Mouse (Mus musculus) limb, embryonic 11.5 days (tissue): Measurements from ENCODE around the gene Ier2. TPM values are rescaled to one million over a fixed set of nuclear protein-coding genes. Genes with fewer than 3 reads are reported as not detected.

Source experiments
- ATAC-seq: fragments of 200-750 bp; cut with Nextera tagmentation; 2 replicates; pipeline ENCODE4 v1.8.0; 2017; ENCODE audit warnings: low read depth; ENCODE audit not compliant: insufficient number of reproducible peaks, low FRiP score, low TSS enrichment
- DNase-seq: peaks from one replicate; pipeline ENCODE4 v3.0.0-alpha.2; 2015; ENCODE audit warnings: low spot score
- H3K27ac ChIP-seq: fragments of 300-500 bp; sonication (generic); replicated peaks from 2 replicates; pipeline ENCODE4 v1.5.1; 2014; ENCODE audit warnings: low read depth, mild to moderate bottlenecking, low read length
- H3K27me3 ChIP-seq: fragments of 300-500 bp; sonication (generic); 2 replicates; pipeline ENCODE4 v1.6.1; 2014; ENCODE audit warnings: mild to moderate bottlenecking, low read length, mixed read lengths; ENCODE audit not compliant: control insufficient read depth, insufficient read depth
- H3K36me3 ChIP-seq: fragments of 300-500 bp; sonication (generic); 2 replicates; pipeline ENCODE4 v1.6.1; 2014; ENCODE audit warnings: mild to moderate bottlenecking, low read length, moderate library complexity, mixed read lengths; ENCODE audit not compliant: control insufficient read depth, insufficient read depth
- H3K4me1 ChIP-seq: fragments of 300-500 bp; sonication (generic); 2 replicates; pipeline ENCODE4 v1.6.1; 2014; ENCODE audit warnings: low read length, mixed read lengths; ENCODE audit not compliant: control insufficient read depth, insufficient read depth
- H3K4me2 ChIP-seq: fragments of 300-500 bp; sonication (generic); 2 replicates; pipeline ENCODE4 v1.6.1; 2014; ENCODE audit warnings: low read depth, mild to moderate bottlenecking, moderate library complexity; ENCODE audit not compliant: severe bottlenecking
- H3K4me3 ChIP-seq: fragments of 300-500 bp; sonication (generic); 2 replicates; pipeline ENCODE4 v1.5.1; 2014; ENCODE audit warnings: low read depth, low read length
- H3K9ac ChIP-seq: fragments of 300-500 bp; sonication (generic); 2 replicates; pipeline ENCODE4 v1.6.1; 2014; ENCODE audit warnings: mild to moderate bottlenecking, low read length
- H3K9me3 ChIP-seq: fragments of 300-500 bp; sonication (generic); 2 replicates; pipeline ENCODE4 v1.6.1; 2016; ENCODE audit warnings: low read length; ENCODE audit not compliant: control insufficient read depth
- WGBS: fragments of 180-500 bp; shearing (Covaris S2); extraction: QIAGEN DNeasy Blood & Tissue Kit; methylation state at CpG from one replicate; pipeline ENCODE4 v1.1.7; 2014; 5-methylcytosine and 5-hydroxymethylcytosine counted together
- polyA plus RNA-seq: library from polyadenylated mRNA; unstranded; fragments of >200 nt; fragmentation: Nextera tagmentation; extraction: Ambion mirVana; gene quantifications from 2 replicates; pipeline ENCODE4 v1.2.1, GENCODE M21; 2014

The Ier2 gene
- polyA plus RNA-seq, 1 experiment from 2014 or later = 149 TPM

DNA sequence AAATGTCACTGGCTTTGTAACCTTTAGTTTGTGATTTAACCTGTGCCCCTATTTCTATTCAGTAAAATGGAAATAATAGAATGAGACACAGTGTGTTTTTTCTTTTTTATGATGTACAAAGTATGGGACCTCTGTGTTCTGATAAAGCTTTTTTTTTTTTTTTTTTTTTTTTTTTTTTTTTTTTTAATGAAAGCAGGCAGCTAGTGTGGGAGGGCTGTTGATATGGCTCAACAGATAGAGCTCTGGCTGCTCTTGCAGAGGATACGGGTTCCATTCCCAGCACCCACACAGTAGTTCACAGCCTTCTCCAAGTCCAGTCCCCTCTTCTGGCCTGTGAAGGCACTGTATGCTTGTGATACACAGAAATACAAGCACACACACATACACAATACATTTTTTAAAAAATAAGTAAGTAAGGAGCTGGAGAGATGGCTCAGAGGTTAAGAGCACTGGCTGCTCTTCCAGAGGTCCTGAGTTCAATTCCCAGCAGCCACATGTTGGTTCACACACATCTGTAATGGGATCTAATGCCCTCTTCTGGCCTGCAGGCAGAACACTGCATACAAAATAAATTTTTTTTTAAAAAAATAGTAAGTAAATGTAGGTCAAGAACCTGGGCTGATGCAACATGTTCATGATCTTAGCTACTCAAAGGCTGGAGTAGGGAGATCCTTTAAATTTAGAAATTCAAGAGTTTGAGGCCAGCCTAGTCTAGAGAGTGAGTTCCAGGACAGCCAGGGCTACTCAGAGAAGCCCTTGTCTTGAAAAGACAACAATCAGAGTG is 20.9 kb downstream of the Ier2 start:
- H3K9me3 ChIP-seq = no peaks in the 10 kb centered on the region
- H3K9ac ChIP-seq = no peak overlapping the region
- no peaks in the 10 kb centered on the region for H3K36me3 ChIP-seq
- no peak overlapping the region for H3K4me2 ChIP-seq
- no peak overlapping the region for H3K4me3 ChIP-seq
- H3K27ac ChIP-seq = no peak overlapping the region
- no peak for ATAC-seq
- H3K27me3 ChIP-seq = no peaks in the 10 kb centered on the region
- DNase-seq = no peak
- WGBS = 96% methylated on average over 1 of the region's 1 CpGs
- H3K4me1 ChIP-seq = peaks cover 13% of the 10 kb centered on the region

DNA sequence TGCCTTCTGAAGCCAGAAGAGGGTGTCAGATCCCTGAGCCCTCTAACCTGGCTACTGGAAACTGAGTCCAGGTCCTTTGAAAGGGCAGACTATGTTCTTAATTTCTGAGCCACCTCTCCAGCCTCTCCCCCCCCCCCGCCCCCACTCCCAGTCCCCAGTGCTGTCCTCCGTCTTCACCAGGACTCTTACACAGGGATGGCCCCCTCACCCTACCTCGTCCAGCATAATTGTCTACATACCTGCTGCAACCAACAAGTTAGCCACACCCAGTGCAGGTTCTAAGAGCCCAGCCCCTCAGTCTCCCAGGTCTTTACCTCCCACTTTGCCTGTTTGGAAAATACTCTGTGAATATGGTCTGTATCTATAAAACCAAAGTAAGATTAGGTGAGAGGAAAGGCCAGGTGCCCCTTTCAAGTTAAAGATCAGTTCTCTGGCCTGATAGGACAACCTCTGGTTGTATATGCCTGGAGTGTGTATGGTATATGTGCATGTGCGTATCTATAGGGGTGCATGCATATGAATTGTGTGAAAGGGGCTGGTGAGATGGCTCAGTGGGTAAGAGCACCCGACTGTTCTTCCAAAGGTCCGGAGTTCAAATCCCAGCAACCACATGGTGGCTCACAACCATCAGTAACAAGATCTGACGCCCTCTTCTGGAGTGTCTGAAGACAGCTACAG is 21.9 kb downstream of the Ier2 start:
- no peaks in the 10 kb centered on the region for H3K36me3 ChIP-seq
- no peak overlapping the region for H3K4me2 ChIP-seq
- H3K4me1 ChIP-seq = peaks cover 16% of the 10 kb centered on the region
- H3K4me3 ChIP-seq = no peak overlapping the region
- 70% methylated on average over 7 of the region's 7 CpGs for WGBS
- ATAC-seq = no peak
- no peak for DNase-seq
- H3K9ac ChIP-seq = no peak overlapping the region
- no peak overlapping the region for H3K27ac ChIP-seq
- H3K9me3 ChIP-seq = no peaks in the 10 kb centered on the region
- no peaks in the 10 kb centered on the region for H3K27me3 ChIP-seq

DNA sequence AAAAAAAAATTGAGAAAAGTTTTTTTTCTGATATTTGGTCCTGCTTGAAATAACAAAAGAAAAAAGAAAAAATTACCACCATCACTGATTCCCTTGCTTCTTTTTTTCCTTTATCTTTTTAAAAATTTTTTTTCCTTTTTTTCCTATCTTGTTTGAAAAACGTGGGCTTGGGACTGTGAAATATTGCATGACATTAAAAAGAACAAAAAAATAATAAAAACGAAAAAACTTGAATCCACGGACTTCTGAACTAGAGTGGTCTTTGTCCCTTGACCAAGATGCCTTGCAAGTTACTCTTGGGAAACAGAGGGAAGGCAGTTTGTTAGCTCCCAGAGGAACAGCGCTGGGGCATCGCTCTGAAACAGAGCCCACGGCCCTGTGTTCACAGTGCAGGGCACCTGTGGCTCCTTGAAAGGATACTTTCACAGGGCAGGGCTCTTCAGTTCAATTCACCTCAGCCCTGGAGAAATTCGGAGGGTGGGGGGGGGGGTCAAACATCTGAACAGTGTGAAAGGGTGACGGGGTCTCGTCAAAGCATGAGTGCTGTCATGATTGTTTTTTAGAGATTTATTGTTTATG is 22.6 kb downstream of the Ier2 start:
- DNase-seq (peak; percentile 21), ATAC-seq (no peak)
- Histone ChIP-seq H3K27me3 (no peaks in the 10 kb centered on the region), H3K36me3 (no peaks in the 10 kb centered on the region), H3K4me1 (peaks cover 23% of the 10 kb centered on the region), H3K9me3 (no peaks in the 10 kb centered on the region), H3K27ac (no peak overlapping the region), H3K4me3 (peak overlapping the region; percentile 39), H3K4me2 (peak overlapping the region; percentile 52), H3K9ac (peak overlapping the region; percentile 45; the same call in 1 of the 2 replicates)
- WGBS = 27% methylated on average over 9 of the region's 9 CpGs

DNA sequence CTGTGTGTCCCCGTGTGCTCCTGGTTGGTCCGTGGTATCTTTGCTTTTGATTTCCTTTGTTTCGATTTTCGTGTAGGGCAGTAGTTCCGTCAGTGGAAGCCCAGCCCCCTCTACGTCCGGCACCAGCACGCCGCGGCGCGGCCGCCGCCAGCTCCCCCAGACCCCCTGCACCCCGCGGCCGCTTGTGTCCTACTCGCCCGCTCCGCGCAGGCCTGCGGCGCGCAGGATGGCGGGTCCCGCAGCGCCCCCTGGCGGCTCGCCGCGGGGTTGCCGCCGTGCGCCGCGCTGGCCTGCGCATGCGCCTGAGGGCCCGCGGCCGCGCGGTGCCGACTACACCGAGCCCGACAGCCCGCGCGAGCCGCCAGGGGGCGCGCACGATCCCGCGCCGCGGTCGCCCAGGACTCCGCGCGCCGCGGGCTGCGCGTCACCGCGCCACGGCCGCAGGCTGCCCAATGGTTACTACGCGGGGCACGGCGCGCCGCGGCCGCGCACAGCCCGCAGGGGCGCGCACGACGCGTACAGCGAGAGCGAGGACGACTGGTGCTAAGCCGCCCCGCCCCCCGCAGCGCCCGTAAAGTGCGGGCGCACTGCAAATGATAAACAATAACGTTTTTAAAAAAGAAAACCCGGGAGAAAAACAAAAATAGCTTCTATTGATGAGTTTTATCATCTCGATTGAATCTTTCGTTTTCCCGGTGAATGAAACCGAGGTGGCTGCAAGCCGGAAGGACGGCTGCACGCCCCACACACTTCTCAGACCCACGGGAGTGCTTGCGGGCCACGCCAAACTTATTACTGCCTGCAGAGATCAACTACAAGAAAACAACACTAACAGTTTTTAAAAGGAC is 23.3 kb downstream of the Ier2 start:
- no peaks in the 10 kb centered on the region for H3K9me3 ChIP-seq
- peak overlapping the region; percentile 52 for H3K4me2 ChIP-seq
- peaks cover 29% of the 10 kb centered on the region for H3K4me1 ChIP-seq
- DNase-seq (peak; percentile 94), ATAC-seq (peak; percentile 90)
- peak overlapping the region; percentile 53 for H3K4me3 ChIP-seq
- under 1% methylated on average over 89 of the region's 106 CpGs for WGBS
- H3K27me3 ChIP-seq = no peaks in the 10 kb centered on the region
- peak overlapping the region; percentile 96 for H3K27ac ChIP-seq
- peak overlapping the region; percentile 60 for H3K9ac ChIP-seq
- no peaks in the 10 kb centered on the region for H3K36me3 ChIP-seq

DNA sequence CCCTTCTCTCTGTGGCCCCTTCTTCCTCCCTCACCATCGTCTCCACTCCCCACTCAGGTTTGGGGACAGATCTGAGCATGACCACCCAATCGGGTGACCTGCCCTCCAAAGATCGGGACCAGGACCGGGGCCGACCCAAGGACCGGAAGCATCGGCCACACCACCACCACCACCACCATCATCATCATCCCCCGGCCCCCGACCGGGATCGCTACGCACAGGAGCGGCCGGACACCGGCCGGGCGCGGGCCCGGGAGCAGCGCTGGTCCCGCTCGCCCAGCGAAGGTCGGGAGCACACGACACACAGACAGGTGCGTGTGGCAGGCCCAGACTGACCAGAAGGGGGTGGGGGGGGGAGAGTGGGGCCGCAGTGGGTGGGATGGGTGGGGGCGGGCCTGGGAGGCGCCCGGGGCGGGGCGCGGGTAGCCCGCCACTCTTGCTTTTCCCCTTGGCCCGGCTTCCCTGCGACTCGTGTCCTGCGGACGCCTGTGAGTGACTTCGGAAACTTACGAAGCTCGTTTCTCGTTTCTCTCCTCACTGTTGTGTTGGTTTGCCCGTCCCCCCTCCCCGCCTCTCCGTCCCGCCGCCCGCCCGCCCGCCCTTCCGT is 24.0 kb downstream of the Ier2 start:
- WGBS = under 1% methylated on average over 48 of the region's 52 CpGs
- Histone ChIP-seq H3K4me2 (peak overlapping the region; percentile 52), H3K9me3 (no peaks in the 10 kb centered on the region), H3K27me3 (no peaks in the 10 kb centered on the region), H3K27ac (peak overlapping the region; percentile 96), H3K36me3 (no peaks in the 10 kb centered on the region), H3K9ac (peak overlapping the region; percentile 60), H3K4me1 (peaks cover 29% of the 10 kb centered on the region), H3K4me3 (peak overlapping the region; percentile 53)
- DNase-seq = peak; percentile 67
- ATAC-seq = peak; percentile 19

DNA sequence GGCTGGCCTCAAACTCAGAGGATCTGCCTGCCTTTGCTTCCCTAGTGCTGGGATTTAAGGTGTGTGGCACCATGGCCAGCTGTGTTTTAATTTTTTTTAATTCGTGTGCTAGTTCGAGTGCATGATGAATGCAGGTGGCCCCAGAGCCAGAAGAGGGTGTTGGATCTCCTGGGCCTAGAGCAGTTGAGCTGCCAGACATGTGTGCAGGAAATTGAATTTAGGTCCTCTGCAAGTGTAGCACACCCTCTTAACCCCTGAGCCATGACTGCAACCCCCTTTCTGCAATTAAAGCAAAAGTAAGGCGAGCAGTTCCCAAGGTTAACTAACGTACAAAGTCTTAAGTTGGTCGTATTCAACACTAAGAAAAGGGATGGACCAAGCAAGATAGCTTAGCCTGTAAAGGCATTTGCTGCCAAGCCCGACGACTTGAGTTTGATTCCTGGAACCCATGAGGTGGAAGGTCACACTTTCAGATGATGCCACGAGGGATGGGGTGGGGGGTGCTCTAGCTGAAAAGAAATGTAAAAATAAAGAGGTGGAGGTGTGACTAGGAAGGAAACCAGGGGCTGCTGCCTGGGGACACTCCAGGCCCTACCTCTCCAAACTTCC is 24.6 kb downstream of the Ier2 start:
- DNase-seq (peak; percentile 65), ATAC-seq (no peak)
- WGBS = 19% methylated on average over 8 of the region's 8 CpGs

DNA sequence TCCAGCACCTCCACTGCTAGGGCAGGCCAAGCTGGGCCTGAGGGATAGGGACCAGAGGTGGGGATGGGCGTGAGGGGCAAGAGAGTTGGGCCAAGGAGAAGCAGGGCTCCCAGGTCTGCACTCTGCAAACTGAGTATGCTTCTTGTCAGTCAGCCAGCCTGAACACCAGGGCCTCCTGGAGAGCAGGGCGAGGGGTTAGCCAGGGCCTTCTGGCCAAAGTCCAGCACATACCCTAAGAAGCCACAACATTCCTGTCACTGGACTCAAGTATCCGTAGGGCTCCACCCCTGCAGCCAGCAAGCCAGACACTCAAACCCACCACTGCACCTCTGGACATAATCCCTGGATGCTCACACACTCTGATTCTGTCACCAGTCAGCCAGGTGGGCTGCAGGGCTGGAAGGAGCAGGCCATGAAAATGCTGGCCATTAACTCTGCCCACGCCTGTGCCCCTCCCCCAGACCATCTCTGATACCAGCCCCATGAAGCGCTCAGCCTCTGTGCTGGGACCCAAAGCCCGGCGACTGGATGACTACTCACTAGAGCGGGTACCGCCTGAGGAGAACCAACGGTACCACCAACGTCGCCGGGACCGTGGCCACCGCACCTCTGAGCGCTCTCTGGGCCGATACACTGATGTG is 26.5 kb downstream of the Ier2 start:
- Histone ChIP-seq H3K9ac (no peak overlapping the region), H3K27ac (no peak overlapping the region)

More for the DNA sequence above, 24.6 kb downstream of the Ier2 start:
- Histone ChIP-seq H3K27me3 (no peaks in the 10 kb centered on the region), H3K9ac (peak overlapping the region; percentile 60), H3K36me3 (no peaks in the 10 kb centered on the region), H3K4me3 (peak overlapping the region; percentile 53), H3K4me2 (peak overlapping the region; percentile 52), H3K27ac (peak overlapping the region; percentile 96), H3K4me1 (peaks cover 29% of the 10 kb centered on the region), H3K9me3 (no peaks in the 10 kb centered on the region)

More for the DNA sequence above, 26.5 kb downstream of the Ier2 start:
- WGBS = 85% methylated on average over 17 of the region's 17 CpGs
- ATAC-seq (no peak), DNase-seq (no peak)
- H3K36me3 ChIP-seq = no peaks in the 10 kb centered on the region
- peaks cover 26% of the 10 kb centered on the region for H3K4me1 ChIP-seq
- no peak overlapping the region for H3K4me2 ChIP-seq
- H3K27me3 ChIP-seq = no peaks in the 10 kb centered on the region
- H3K4me3 ChIP-seq = no peak overlapping the region
- H3K9me3 ChIP-seq = no peaks in the 10 kb centered on the region
